Mouse (Mus musculus): Measurements from ENCODE around the gene Wdr20. TPM values are rescaled to one million over a fixed set of nuclear protein-coding genes. Genes with fewer than 3 reads are reported as not detected.
A peak's percentile ranks its signal among the peaks of the same experiment; 100 is the strongest.

The Wdr20 gene
- polyA plus RNA-seq, 1 experiment from 2014 or later: 23.6 TPM

GRCm38 (mm10) chr12:110843194-110844048 lies 105.7 kb downstream of the Wdr20 start:
- peak; percentile 89 for DNase-seq (ENCODE audit: low spot score)
- ATAC-seq (ENCODE audit: insufficient read depth, low FRiP score, low TSS enrichment): 0 out of 2 replicates have a peak, but pooled peaks have one; percentile 10
- H3K4me1 ChIP-seq (ENCODE audit: control insufficient read depth, insufficient read depth, low read length): peaks cover 12% of the 10 kb centered on the region; the same call in 1 of the 2 replicates
- peak overlapping the region; percentile 15; the same call in 1 of the 2 replicates for H3K9ac ChIP-seq (ENCODE audit: low read length)
- H3K4me2 ChIP-seq (ENCODE audit: low read depth): peak overlapping the region; percentile 64
- peak overlapping the region; percentile 33 for H3K4me3 ChIP-seq (ENCODE audit: low read depth, low read length)
- H3K27ac ChIP-seq (ENCODE audit: low read depth, low read length): no peak overlapping the region
- no peaks in the 10 kb centered on the region for H3K9me3 ChIP-seq (ENCODE audit: control insufficient read depth, low read length)
- no peaks in the 10 kb centered on the region for H3K36me3 ChIP-seq (ENCODE audit: control insufficient read depth, insufficient read depth, low read length)
- peaks cover 7% of the 10 kb centered on the region; the same call in 1 of the 2 replicates for H3K27me3 ChIP-seq (ENCODE audit: control insufficient read depth, insufficient read depth, low read length)
- WGBS: 22% methylated on average over 32 of the region's 32 CpGs

GRCm38 (mm10) chr12:110844227-110845130 lies 106.7 kb downstream of the Wdr20 start:
- H3K4me1 ChIP-seq (ENCODE audit: control insufficient read depth, insufficient read depth, low read length): peaks cover 12% of the 10 kb centered on the region; the same call in 1 of the 2 replicates
- H3K27ac ChIP-seq (ENCODE audit: low read depth, low read length): no peak overlapping the region
- ATAC-seq (ENCODE audit: insufficient read depth, low FRiP score, low TSS enrichment) (no peak), DNase-seq (ENCODE audit: low spot score) (peak; percentile 35)
- 1% methylated on average over 42 of the region's 42 CpGs for WGBS
- no peaks in the 10 kb centered on the region for H3K9me3 ChIP-seq (ENCODE audit: control insufficient read depth, low read length)
- H3K27me3 ChIP-seq (ENCODE audit: control insufficient read depth, insufficient read depth, low read length): peaks cover 7% of the 10 kb centered on the region; the same call in 1 of the 2 replicates
- H3K4me3 ChIP-seq (ENCODE audit: low read depth, low read length): peak overlapping the region; percentile 33
- peak overlapping the region; percentile 64 for H3K4me2 ChIP-seq (ENCODE audit: low read depth)
- peak overlapping the region; percentile 41 for H3K9ac ChIP-seq (ENCODE audit: low read length)
- H3K36me3 ChIP-seq (ENCODE audit: control insufficient read depth, insufficient read depth, low read length): no peaks in the 10 kb centered on the region

- peak; percentile 92 for DNase-seq (ENCODE audit: low spot score)
- Histone ChIP-seq H3K4me3 (ENCODE audit: low read depth, low read length) (peak overlapping the region; percentile 33), H3K36me3 (ENCODE audit: control insufficient read depth, insufficient read depth, low read length) (no peaks in the 10 kb centered on the region), H3K27ac (ENCODE audit: low read depth, low read length) (no peak overlapping the region), H3K9ac (ENCODE audit: low read length) (peak overlapping the region; percentile 44), H3K4me1 (ENCODE audit: control insufficient read depth, insufficient read depth, low read length) (peaks cover 10% of the 10 kb centered on the region; the same call in 1 of the 2 replicates), H3K27me3 (ENCODE audit: control insufficient read depth, insufficient read depth, low read length) (peaks cover 7% of the 10 kb centered on the region; the same call in 1 of the 2 replicates), H3K4me2 (ENCODE audit: low read depth) (peak overlapping the region; percentile 64), H3K9me3 (ENCODE audit: control insufficient read depth, low read length) (no peaks in the 10 kb centered on the region)
- ATAC-seq (ENCODE audit: insufficient read depth, low FRiP score, low TSS enrichment): peak; percentile 67
- under 1% methylated on average over 36 of the region's 36 CpGs for WGBS
Observed at GRCm38 (mm10) chr12:110845131-110845880, 107.6 kb downstream of the Wdr20 start.

- H3K36me3 ChIP-seq (ENCODE audit: control insufficient read depth, insufficient read depth, low read length): no peaks in the 10 kb centered on the region
- peaks cover 15% of the 10 kb centered on the region for H3K4me1 ChIP-seq (ENCODE audit: control insufficient read depth, insufficient read depth, low read length)
- peak overlapping the region; percentile 33 for H3K4me3 ChIP-seq (ENCODE audit: low read depth, low read length)
- H3K9ac ChIP-seq (ENCODE audit: low read length): no peak overlapping the region
- 66% methylated on average over 6 of the region's 6 CpGs for WGBS
- no peaks in the 10 kb centered on the region for H3K9me3 ChIP-seq (ENCODE audit: control insufficient read depth, low read length)
- DNase-seq (ENCODE audit: low spot score) (no peak), ATAC-seq (ENCODE audit: insufficient read depth, low FRiP score, low TSS enrichment) (no peak)
- no peak overlapping the region for H3K27ac ChIP-seq (ENCODE audit: low read depth, low read length)
- H3K27me3 ChIP-seq (ENCODE audit: control insufficient read depth, insufficient read depth, low read length): peaks cover 7% of the 10 kb centered on the region; the same call in 1 of the 2 replicates
- H3K4me2 ChIP-seq (ENCODE audit: low read depth): peak overlapping the region; percentile 64
Observed at GRCm38 (mm10) chr12:110846191-110846765, 108.5 kb downstream of the Wdr20 start.

GRCm38 (mm10) chr12:110850010-110850928 lies 112.5 kb downstream of the Wdr20 start, which contains the start of gene Zfp839:
TSS of gene Zfp839 (plus strand) at chr12:110850253.
- under 1% methylated on average over 78 of the region's 89 CpGs for WGBS
- peak within 1 kb of the TSS; percentile 90 for H3K9ac ChIP-seq (ENCODE audit: low read length)
- DNase-seq (ENCODE audit: low spot score) (peak; percentile 83), ATAC-seq (ENCODE audit: insufficient read depth, low FRiP score, low TSS enrichment) (peak; percentile 75)
- H3K27ac ChIP-seq (ENCODE audit: low read depth, low read length): 0 out of 2 replicates have a peak within 1 kb of the TSS, but pooled peaks have one; percentile 23
- H3K4me2 ChIP-seq (ENCODE audit: low read depth): peak within 1 kb of the TSS; percentile 50
- H3K4me3 ChIP-seq (ENCODE audit: low read depth, low read length): peak within 1 kb of the TSS; percentile 87
- H3K36me3 ChIP-seq (ENCODE audit: control insufficient read depth, insufficient read depth, low read length): no peaks in the 10 kb centered on the region
- H3K4me1 ChIP-seq (ENCODE audit: control insufficient read depth, insufficient read depth, low read length): peaks cover 12% of the 10 kb centered on the region
- H3K27me3 ChIP-seq (ENCODE audit: control insufficient read depth, insufficient read depth, low read length): 0 out of 2 replicates have a peak, but pooled peaks cover 3% of the 10 kb centered on the region
- no peaks in the 10 kb centered on the region for H3K9me3 ChIP-seq (ENCODE audit: control insufficient read depth, low read length)

- Histone ChIP-seq H3K9me3 (ENCODE audit: control insufficient read depth, low read length) (no peaks in the 10 kb centered on the region), H3K9ac (ENCODE audit: low read length) (peak overlapping the region; percentile 90), H3K27me3 (ENCODE audit: control insufficient read depth, insufficient read depth, low read length) (0 out of 2 replicates have a peak, but pooled peaks cover 3% of the 10 kb centered on the region), H3K36me3 (ENCODE audit: control insufficient read depth, insufficient read depth, low read length) (no peaks in the 10 kb centered on the region), H3K4me3 (ENCODE audit: low read depth, low read length) (peak overlapping the region; percentile 87), H3K27ac (ENCODE audit: low read depth, low read length) (no peak overlapping the region), H3K4me1 (ENCODE audit: control insufficient read depth, insufficient read depth, low read length) (peaks cover 9% of the 10 kb centered on the region), H3K4me2 (ENCODE audit: low read depth) (peak overlapping the region; percentile 50)
- 12% methylated on average over 9 of the region's 9 CpGs for WGBS
- no peak for DNase-seq (ENCODE audit: low spot score)
- ATAC-seq (ENCODE audit: insufficient read depth, low FRiP score, low TSS enrichment): no peak
Observed at GRCm38 (mm10) chr12:110850929-110851256, 113.1 kb downstream of the Wdr20 start.

GRCm38 (mm10) chr12:110851414-110851813 lies 113.7 kb downstream of the Wdr20 start:
- DNase-seq (ENCODE audit: low spot score) (no peak), ATAC-seq (ENCODE audit: insufficient read depth, low FRiP score, low TSS enrichment) (no peak)
- WGBS: 90% methylated on average over 12 of the region's 12 CpGs
- Histone ChIP-seq H3K36me3 (ENCODE audit: control insufficient read depth, insufficient read depth, low read length) (no peaks in the 10 kb centered on the region), H3K9ac (ENCODE audit: low read length) (no peak overlapping the region), H3K4me1 (ENCODE audit: control insufficient read depth, insufficient read depth, low read length) (peaks cover 6% of the 10 kb centered on the region; the same call in 1 of the 2 replicates), H3K27me3 (ENCODE audit: control insufficient read depth, insufficient read depth, low read length) (no peaks in the 10 kb centered on the region), H3K4me3 (ENCODE audit: low read depth, low read length) (no peak overlapping the region), H3K27ac (ENCODE audit: low read depth, low read length) (no peak overlapping the region), H3K4me2 (ENCODE audit: low read depth) (no peak overlapping the region), H3K9me3 (ENCODE audit: control insufficient read depth, low read length) (no peaks in the 10 kb centered on the region)
